Mouse (Mus musculus): ENCODE measurements around the gene Ehd2. TPM values are rescaled to one million over a fixed set of nuclear protein-coding genes. Genes with fewer than 3 reads are reported as not detected.

Ehd2 gene
- polyA plus RNA-seq, 1 experiment from 2014 or later: 4.6 TPM

GRCm38 (mm10) chr7:16003032-16003431, 35.7 kb upstream of the Ehd2 start:
- H3K27ac ChIP-seq (replicated peaks): no peak overlapping the region

GRCm38 (mm10) chr7:16002171-16002570, 34.8 kb upstream of the Ehd2 start:
- peaks cover 10% of the 10 kb centered on the region; the same call in 1 of the 2 replicates for H3K36me3 ChIP-seq (replicated peaks)
- H3K27me3 ChIP-seq: no peaks in the 10 kb centered on the region
- 0 out of 2 replicates have a peak overlapping the region, but pooled peaks have one; percentile 19 for H3K27ac ChIP-seq (replicated peaks)
- no peak overlapping the region for H3K4me2 ChIP-seq
- no peak overlapping the region for H3K9ac ChIP-seq
- ATAC-seq (ENCODE audit: insufficient read depth): no peak
- H3K9me3 ChIP-seq (replicated peaks): no peaks in the 10 kb centered on the region
- no peak overlapping the region for H3K4me3 ChIP-seq (replicated peaks)
- 50% methylated on average over 5 of the region's 5 CpGs for WGBS (ENCODE audit: insufficient replicate concordance)
- H3K4me1 ChIP-seq (replicated peaks): peaks cover 44% of the 10 kb centered on the region

More at GRCm38 (mm10) chr7:16003032-16003431, 35.7 kb upstream of the Ehd2 start:
- no peaks in the 10 kb centered on the region for H3K27me3 ChIP-seq
- ATAC-seq (ENCODE audit: insufficient read depth): no peak
- no peak overlapping the region for H3K9ac ChIP-seq
- no peak overlapping the region for H3K4me2 ChIP-seq
- H3K4me1 ChIP-seq (replicated peaks): peaks cover 44% of the 10 kb centered on the region
- H3K9me3 ChIP-seq (replicated peaks): no peaks in the 10 kb centered on the region
- peaks cover 5% of the 10 kb centered on the region; the same call in 1 of the 2 replicates for H3K36me3 ChIP-seq (replicated peaks)
- WGBS (ENCODE audit: insufficient replicate concordance): 24% methylated on average over 4 of the region's 4 CpGs
- H3K4me3 ChIP-seq (replicated peaks): no peak overlapping the region

DNA sequence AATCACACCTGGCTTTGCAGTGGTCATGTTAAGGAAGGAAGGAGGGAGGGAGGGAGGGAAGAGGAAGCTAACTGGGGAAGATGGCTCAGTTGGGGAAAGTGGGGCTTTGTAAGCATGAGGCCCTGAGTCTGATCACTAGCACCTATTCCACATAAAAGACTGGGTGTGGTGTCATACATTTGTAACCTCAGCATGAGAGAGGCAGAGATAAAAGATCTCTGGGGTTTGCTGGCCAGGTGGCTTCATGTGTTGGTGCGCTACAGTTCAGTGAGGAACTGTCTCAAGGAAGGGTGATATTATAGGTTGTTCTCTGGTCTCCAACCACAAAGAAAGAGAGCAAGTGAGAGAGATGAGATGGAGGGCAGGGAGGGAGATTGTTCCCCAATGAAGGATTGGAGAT, 34.3 kb upstream of the Ehd2 start:
- no peak overlapping the region for H3K27ac ChIP-seq (replicated peaks)
- no peak for ATAC-seq (ENCODE audit: insufficient read depth)
- no peaks in the 10 kb centered on the region for H3K9me3 ChIP-seq (replicated peaks)
- H3K4me1 ChIP-seq (replicated peaks): peaks cover 44% of the 10 kb centered on the region
- H3K9ac ChIP-seq: no peak overlapping the region
- H3K36me3 ChIP-seq (replicated peaks): peaks cover 15% of the 10 kb centered on the region; the same call in 1 of the 2 replicates
- H3K27me3 ChIP-seq: no peaks in the 10 kb centered on the region
- H3K4me3 ChIP-seq (replicated peaks): no peak overlapping the region
- WGBS (ENCODE audit: insufficient replicate concordance): 57% methylated on average over 1 of the region's 1 CpGs
- no peak overlapping the region for H3K4me2 ChIP-seq

DNA sequence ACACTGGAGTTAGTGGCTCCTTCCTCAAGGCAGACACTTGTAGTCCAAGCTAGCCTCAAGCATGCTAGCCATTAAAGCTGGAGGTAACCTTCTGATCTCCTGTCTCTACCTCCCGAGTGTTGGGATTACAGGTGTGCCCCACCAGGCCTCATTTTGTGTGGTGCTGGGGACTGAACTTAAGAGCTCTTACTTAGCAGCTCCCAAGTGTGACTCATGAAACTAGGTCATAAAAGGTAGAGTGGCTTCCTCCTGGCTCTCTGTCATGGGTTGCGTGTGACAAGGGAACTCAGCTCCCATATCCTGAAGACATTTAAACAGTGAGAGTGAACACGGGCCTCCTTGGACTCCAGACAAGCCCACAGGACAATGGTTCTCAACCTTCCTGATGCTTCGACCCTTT, 26.4 kb upstream of the Ehd2 start:
- no peaks in the 10 kb centered on the region for H3K27me3 ChIP-seq
- H3K9me3 ChIP-seq (replicated peaks): no peaks in the 10 kb centered on the region
- 83% methylated on average over 4 of the region's 4 CpGs for WGBS (ENCODE audit: insufficient replicate concordance)
- H3K4me1 ChIP-seq (replicated peaks): peaks cover 7% of the 10 kb centered on the region; the same call in 1 of the 2 replicates
- no peak overlapping the region for H3K4me2 ChIP-seq
- H3K27ac ChIP-seq (replicated peaks): no peak overlapping the region
- no peak overlapping the region for H3K9ac ChIP-seq
- ATAC-seq (ENCODE audit: insufficient read depth): no peak
- peaks cover 57% of the 10 kb centered on the region for H3K36me3 ChIP-seq (replicated peaks)
- no peak overlapping the region for H3K4me3 ChIP-seq (replicated peaks)

- no peak for ATAC-seq (ENCODE audit: insufficient read depth)
- no peaks in the 10 kb centered on the region for H3K9me3 ChIP-seq (replicated peaks)
- H3K4me1 ChIP-seq (replicated peaks): peaks cover 7% of the 10 kb centered on the region; the same call in 1 of the 2 replicates
- no peak overlapping the region for H3K4me3 ChIP-seq (replicated peaks)
- H3K4me2 ChIP-seq: no peak overlapping the region
- no peak overlapping the region for H3K9ac ChIP-seq
- no peaks in the 10 kb centered on the region for H3K27me3 ChIP-seq
- H3K27ac ChIP-seq (replicated peaks): no peak overlapping the region
- 57% methylated on average over 3 of the region's 3 CpGs for WGBS (ENCODE audit: insufficient replicate concordance)
- peaks cover 63% of the 10 kb centered on the region for H3K36me3 ChIP-seq (replicated peaks)
These were observed 25.8 kb upstream of the Ehd2 start for GRCm38 (mm10) chr7:15993152-15993551.

- Histone ChIP-seq H3K9ac (no peak overlapping the region), H3K36me3 (replicated peaks) (peaks cover 66% of the 10 kb centered on the region), H3K27me3 (no peaks in the 10 kb centered on the region), H3K4me1 (replicated peaks) (peaks cover 7% of the 10 kb centered on the region; the same call in 1 of the 2 replicates), H3K27ac (replicated peaks) (no peak overlapping the region), H3K4me3 (replicated peaks) (no peak overlapping the region), H3K9me3 (replicated peaks) (no peaks in the 10 kb centered on the region), H3K4me2 (no peak overlapping the region)
- no peak for ATAC-seq (ENCODE audit: insufficient read depth)
- WGBS (ENCODE audit: insufficient replicate concordance): 47% methylated on average over 3 of the region's 3 CpGs
These were observed 24.4 kb upstream of the Ehd2 start for GRCm38 (mm10) chr7:15991764-15992163.

DNA sequence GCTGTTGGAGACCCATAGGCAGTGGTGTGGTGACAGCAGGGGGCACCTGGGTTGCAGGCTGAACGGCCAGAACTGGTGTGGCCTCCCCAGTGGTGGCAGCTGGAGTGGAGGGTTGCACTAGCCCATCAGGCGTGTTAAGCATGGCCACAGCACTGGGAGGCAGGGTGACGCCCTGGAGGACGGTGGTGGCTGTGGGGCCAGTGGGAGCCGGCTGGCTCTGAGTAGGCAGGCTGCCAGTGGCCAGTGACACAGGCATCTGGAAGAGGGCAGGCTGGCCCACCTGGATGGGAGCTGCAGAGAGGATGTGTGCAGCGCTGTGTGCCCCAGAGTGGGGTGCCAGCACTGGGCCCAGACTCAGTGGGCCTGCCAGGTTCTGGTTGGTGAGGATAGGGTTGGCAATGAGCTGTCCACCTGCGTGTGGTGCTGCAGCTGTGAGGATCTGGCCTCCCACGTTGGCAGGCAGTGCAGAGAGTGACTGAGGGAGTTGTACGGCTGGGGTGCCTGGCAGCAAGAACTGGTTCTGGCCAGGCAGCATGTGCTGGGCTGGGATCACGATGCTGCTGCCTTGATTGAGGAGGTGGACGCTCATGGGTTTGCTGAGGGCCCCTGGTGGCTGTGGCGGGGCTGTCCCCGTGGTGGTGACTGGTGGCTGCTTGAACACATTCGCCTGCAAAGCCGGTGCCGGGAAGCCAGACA, 20.4 kb upstream of the Ehd2 start:
- Histone ChIP-seq H3K4me3 (replicated peaks) (no peak overlapping the region), H3K27me3 (no peaks in the 10 kb centered on the region), H3K4me2 (no peak overlapping the region), H3K27ac (replicated peaks) (no peak overlapping the region), H3K9ac (no peak overlapping the region), H3K4me1 (replicated peaks) (peaks cover 4% of the 10 kb centered on the region), H3K9me3 (replicated peaks) (no peaks in the 10 kb centered on the region), H3K36me3 (replicated peaks) (peaks cover 43% of the 10 kb centered on the region)
- WGBS (ENCODE audit: insufficient replicate concordance): 82% methylated on average over 16 of the region's 16 CpGs
- no peak for ATAC-seq (ENCODE audit: insufficient read depth)

DNA sequence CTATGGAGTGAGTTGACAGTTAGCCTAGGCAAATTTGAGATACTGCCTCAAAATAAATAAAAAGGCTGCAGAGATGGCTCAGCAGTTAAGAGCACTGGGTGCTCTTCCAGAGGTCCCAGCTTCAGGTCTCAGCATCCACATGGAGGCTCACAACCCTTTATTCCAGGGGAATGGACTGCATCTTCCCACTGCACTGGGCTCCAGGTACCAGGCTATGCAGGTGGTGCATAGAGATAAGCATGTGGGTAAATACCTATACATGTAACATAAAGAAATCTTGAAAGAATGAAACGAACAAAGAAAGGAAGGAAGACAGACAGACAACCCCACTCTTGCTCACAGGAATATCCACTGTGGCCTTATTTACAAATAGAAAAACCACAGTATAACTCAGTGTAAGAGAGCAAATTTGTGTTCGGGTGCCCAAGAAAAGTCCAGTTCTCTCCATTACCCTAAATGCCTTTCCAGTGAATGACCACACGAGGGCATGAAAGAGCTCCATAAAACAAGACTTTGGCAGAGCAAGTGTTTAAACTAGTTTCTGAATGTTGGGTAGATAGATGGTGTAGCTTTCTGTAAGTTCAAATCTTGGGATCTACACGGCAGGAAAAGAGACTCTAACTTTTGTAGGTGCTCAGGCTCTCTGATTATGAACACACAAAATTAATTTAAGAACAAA, 15.5 kb upstream of the Ehd2 start:
- 12% methylated on average over 4 of the region's 4 CpGs for WGBS (ENCODE audit: insufficient replicate concordance)
- Histone ChIP-seq H3K36me3 (replicated peaks) (peaks cover 24% of the 10 kb centered on the region), H3K9me3 (replicated peaks) (no peaks in the 10 kb centered on the region), H3K9ac (no peak overlapping the region), H3K27me3 (no peaks in the 10 kb centered on the region), H3K4me1 (replicated peaks) (peaks cover 16% of the 10 kb centered on the region), H3K4me2 (no peak overlapping the region), H3K4me3 (replicated peaks) (no peak overlapping the region), H3K27ac (replicated peaks) (no peak overlapping the region)
- no peak for ATAC-seq (ENCODE audit: insufficient read depth)

GRCm38 (mm10) chr7:15981538-15981937, 14.2 kb upstream of the Ehd2 start:
- Histone ChIP-seq H3K9me3 (replicated peaks) (no peaks in the 10 kb centered on the region), H3K9ac (no peak overlapping the region), H3K27ac (replicated peaks) (no peak overlapping the region), H3K27me3 (no peaks in the 10 kb centered on the region), H3K4me1 (replicated peaks) (peaks cover 16% of the 10 kb centered on the region), H3K4me2 (no peak overlapping the region), H3K36me3 (replicated peaks) (peaks cover 24% of the 10 kb centered on the region), H3K4me3 (replicated peaks) (no peak overlapping the region)
- 68% methylated on average over 4 of the region's 4 CpGs for WGBS (ENCODE audit: insufficient replicate concordance)
- peak; percentile 27; the same call in 1 of the 2 replicates for ATAC-seq (ENCODE audit: insufficient read depth)

GRCm38 (mm10) chr7:15980246-15980645, 12.9 kb upstream of the Ehd2 start:
- no peak overlapping the region for H3K4me3 ChIP-seq (replicated peaks)
- no peaks in the 10 kb centered on the region for H3K27me3 ChIP-seq
- H3K4me2 ChIP-seq: no peak overlapping the region
- H3K36me3 ChIP-seq (replicated peaks): peaks cover 29% of the 10 kb centered on the region
- no peak overlapping the region for H3K27ac ChIP-seq (replicated peaks)
- no peak overlapping the region for H3K9ac ChIP-seq
- WGBS (ENCODE audit: insufficient replicate concordance): 72% methylated on average over 8 of the region's 8 CpGs
- H3K9me3 ChIP-seq (replicated peaks): no peaks in the 10 kb centered on the region
- ATAC-seq (ENCODE audit: insufficient read depth): 0 out of 2 replicates have a peak, but pooled peaks have one; percentile 16
- H3K4me1 ChIP-seq (replicated peaks): peaks cover 16% of the 10 kb centered on the region

GRCm38 (mm10) chr7:15975904-15976303, 8.5 kb upstream of the Ehd2 start:
- Histone ChIP-seq H3K9ac (no peak overlapping the region), H3K4me1 (replicated peaks) (no peaks in the 10 kb centered on the region), H3K27ac (replicated peaks) (no peak overlapping the region), H3K4me3 (replicated peaks) (no peak overlapping the region), H3K4me2 (no peak overlapping the region), H3K27me3 (no peaks in the 10 kb centered on the region), H3K36me3 (replicated peaks) (peaks cover 56% of the 10 kb centered on the region), H3K9me3 (replicated peaks) (no peaks in the 10 kb centered on the region)
- no peak for ATAC-seq (ENCODE audit: insufficient read depth)
- 74% methylated on average over 4 of the region's 4 CpGs for WGBS (ENCODE audit: insufficient replicate concordance)

All from liver, embryonic 15.5 days (tissue).